In genomic region chr17:78809019-78809418, GRCm38 (mm10) we compare ENCODE assay signal across 9 mouse cellular contexts. TPM values are rescaled to one million over a fixed set of nuclear protein-coding genes. Genes with fewer than 3 reads are reported as not detected.
DNase-seq lines count a peak whose midpoint lies in the region; ATAC-seq and TF ChIP-seq lines count a peak whose summit lies in the region.
"Had no signal": no experiment of that assay in that cellular context is flagged by ENCODE, and none has a peak within 500 bp of the region (broad histone marks: within the 10 kb centered on the region; RNA-seq: fewer than 3 reads in every experiment).

No protein-coding gene starts in this region.

- no peak overlapping the region for H3K4me3 ChIP-seq in kidney, postnatal 0 days (replicated peaks; ENCODE audit: low read depth, low read length)
- no peak overlapping the region for H3K4me3 ChIP-seq in kidney, embryonic 14.5 days (ENCODE audit: low read length)
- no peak overlapping the region for H3K4me3 ChIP-seq in liver, postnatal 0 days (ENCODE audit: low read depth, low read length)

- peak; percentile 69 for TF ChIP-seq CTCF in kidney, postnatal 0 days (IDR thresholded peaks at IDR 0.05; ENCODE audit: low read depth)
- peak; percentile 69 for TF ChIP-seq CTCF in liver, postnatal 0 days (IDR thresholded peaks at IDR 0.05; ENCODE audit: low read depth)

- no peaks in the 10 kb centered on the region for H3K4me1 ChIP-seq in kidney, postnatal 0 days (replicated peaks; ENCODE audit: insufficient read depth, low read length)
- no peaks in the 10 kb centered on the region for H3K4me1 ChIP-seq in kidney, embryonic 14.5 days (ENCODE audit: control insufficient read depth, insufficient read depth, low read length)
- no peaks in the 10 kb centered on the region for H3K4me1 ChIP-seq in liver, postnatal 0 days (ENCODE audit: insufficient read depth)

- H3K27ac ChIP-seq in kidney, postnatal 0 days = no peak overlapping the region
- H3K27ac ChIP-seq in kidney, embryonic 14.5 days (ENCODE audit: low read depth, low read length) = no peak overlapping the region
- no peak overlapping the region for H3K27ac ChIP-seq in liver, postnatal 0 days (ENCODE audit: low read depth)

- no peaks in the 10 kb centered on the region for H3K27me3 ChIP-seq in kidney, postnatal 0 days (ENCODE audit: insufficient read depth, low read length)
- H3K27me3 ChIP-seq in kidney, embryonic 14.5 days (ENCODE audit: control insufficient read depth, insufficient read depth, low read length) = no peaks in the 10 kb centered on the region
- no peaks in the 10 kb centered on the region for H3K27me3 ChIP-seq in liver, postnatal 0 days (ENCODE audit: insufficient read depth, low read length)

- peaks cover 27% of the 10 kb centered on the region for H3K36me3 ChIP-seq in kidney, postnatal 0 days (ENCODE audit: insufficient read depth, low read length)
- peaks cover 32% of the 10 kb centered on the region for H3K36me3 ChIP-seq in kidney, embryonic 14.5 days (ENCODE audit: control insufficient read depth, insufficient read depth, low read length)
- H3K36me3 ChIP-seq in liver, postnatal 0 days (replicated peaks; ENCODE audit: insufficient read depth, low read length) = peaks cover 34% of the 10 kb centered on the region

- H3K4me2 ChIP-seq in kidney, postnatal 0 days (ENCODE audit: low read length) = no peak overlapping the region
- H3K4me2 ChIP-seq in kidney, embryonic 14.5 days (replicated peaks; ENCODE audit: low read depth, low read length) = no peak overlapping the region
- no peak overlapping the region for H3K4me2 ChIP-seq in liver, postnatal 0 days (ENCODE audit: low read depth, low read length)

- peak; percentile 36 for DNase-seq in kidney, postnatal 0 days (ENCODE audit: low spot score)
- peak; percentile 37 for DNase-seq in ES-CJ7 (ENCODE audit: low read depth, low spot score)
- DNase-seq in c-Kit-positive CD71-negative TER-119-negative erythroid progenitor cells, embryonic 14.5 days (ENCODE audit: low read depth) = peak; percentile 7
- DNase-seq in liver, postnatal 0 days = no peak
- no peak for DNase-seq in frontal cortex, postnatal 14 days (ENCODE audit: low spot score in 2 of 2)
- no peak for DNase-seq in gastrocnemius, postnatal 25 days
- DNase-seq in lung, postnatal 36 days = no peak
- DNase-seq: gastrocnemius, postnatal 10 days had no signal

- no peak overlapping the region for H3K9ac ChIP-seq in kidney, postnatal 0 days (ENCODE audit: low read depth, low read length)
- no peak overlapping the region for H3K9ac ChIP-seq in kidney, embryonic 14.5 days (ENCODE audit: low read depth, low read length)
- no peak overlapping the region for H3K9ac ChIP-seq in liver, postnatal 0 days (replicated peaks)

- H3K9me3 ChIP-seq in kidney, postnatal 0 days (replicated peaks; ENCODE audit: low read length) = no peaks in the 10 kb centered on the region
- no peaks in the 10 kb centered on the region for H3K9me3 ChIP-seq in kidney, embryonic 14.5 days (ENCODE audit: control insufficient read depth, low read length)
- no peaks in the 10 kb centered on the region for H3K9me3 ChIP-seq in liver, postnatal 0 days (ENCODE audit: low read length)

- no peak for TF ChIP-seq EP300 in liver, postnatal 0 days (IDR thresholded peaks at IDR 0.05; ENCODE audit: low read depth)

- no peak for ATAC-seq in kidney, postnatal 0 days (replicated peaks; ENCODE audit: low FRiP score, low read depth)
- ATAC-seq in kidney, embryonic 14.5 days (ENCODE audit: low FRiP score, low TSS enrichment) = no peak
- no peak for ATAC-seq in liver, postnatal 0 days

RNA-seq across cellular contexts. Expression of gene Heatr5b, which starts 26.1 kb away (rescaled TPM):
- 7.2 and 7.5 TPM in 2 replicates for polyA plus RNA-seq in kidney, postnatal 0 days (2015; fragmentation: Nextera tagmentation; extraction: Ambion mirVana)
- 7.1 and 9.3 TPM in 2 replicates for polyA plus RNA-seq in kidney, embryonic 14.5 days (2014; fragmentation: Nextera tagmentation; extraction: Ambion mirVana)
- 2.3 and 2.5 TPM in 2 replicates for polyA plus RNA-seq in liver, postnatal 0 days (2015; fragmentation: Nextera tagmentation; extraction: Ambion mirVana)
- total RNA-seq in gastrocnemius, postnatal 25 days (2021) = 10 to 100 TPM in 1 of 2 experiments, 1 to 10 TPM in 1; 7.1 to 10.5 TPM

RNA-seq across cellular contexts. Expression of gene Gpatch11, which starts 26.3 kb away (rescaled TPM):
- polyA plus RNA-seq in kidney, postnatal 0 days (2015; fragmentation: Nextera tagmentation; extraction: Ambion mirVana) = 47.7 and 52.5 TPM in 2 replicates
- polyA plus RNA-seq in kidney, embryonic 14.5 days (2014; fragmentation: Nextera tagmentation; extraction: Ambion mirVana) = 33.7 and 43.4 TPM in 2 replicates
- 13.9 and 15.8 TPM in 2 replicates for polyA plus RNA-seq in liver, postnatal 0 days (2015; fragmentation: Nextera tagmentation; extraction: Ambion mirVana)
- 10 to 100 TPM; 18.7 to 20.7 TPM for total RNA-seq in gastrocnemius, postnatal 25 days (2021)

Comparison
In these comparisons a context has a peak if more than half of its experiments do, and no peak if none do; other contexts are left out.
1. DNase-seq: peak in kidney, postnatal 0 days (single experiment), ES-CJ7 (single experiment) and c-Kit-positive CD71-negative TER-119-negative erythroid progenitor cells, embryonic 14.5 days (single experiment); none in liver, postnatal 0 days (single experiment), frontal cortex, postnatal 14 days (0 of 2), gastrocnemius, postnatal 25 days (single experiment) and lung, postnatal 36 days (single experiment).